Mouse (Mus musculus) heart, adult 8-10 months (tissue): ENCODE measurements around the gene Hist3h2a. TPM values are rescaled to one million over a fixed set of nuclear protein-coding genes. Genes with fewer than 3 reads are reported as not detected.

ENCODE experiments used
- DNase-seq: peaks from one replicate; pipeline ENCODE4 v3.0.0; 2022; ENCODE audit warnings: low spot score
- total RNA-seq, 4 experiments: library from RNA; stranded (reverse); gene quantifications; 2 replicates each; pipeline ENCODE4 v1.2.4; 2022

Hist3h2a gene
- total RNA-seq, 4 experiments from 2014 or later = 10.5 to 17.8 (median 16.0) TPM

GRCm38 (mm10) chr11:58968551-58968950, 14.1 kb downstream of the Hist3h2a start:
- DNase-seq = no peak

- no peak for DNase-seq
These were observed 14.5 kb downstream of the Hist3h2a start for GRCm38 (mm10) chr11:58969027-58969426.

- DNase-seq = no peak
These were observed 15.2 kb downstream of the Hist3h2a start for GRCm38 (mm10) chr11:58969659-58970058.

- DNase-seq = no peak
These were observed 16.5 kb downstream of the Hist3h2a start for GRCm38 (mm10) chr11:58970831-58971530.

GRCm38 (mm10) chr11:58971796-58972195, 17.3 kb downstream of the Hist3h2a start:
- DNase-seq = no peak

- DNase-seq = no peak
These were observed 19.9 kb downstream of the Hist3h2a start for GRCm38 (mm10) chr11:58974414-58974813.

- DNase-seq = no peak
These were observed 22.7 kb downstream of the Hist3h2a start for GRCm38 (mm10) chr11:58977150-58977549.

GRCm38 (mm10) chr11:58977607-58978026, 23.1 kb downstream of the Hist3h2a start:
- DNase-seq = no peak

GRCm38 (mm10) chr11:58978027-58978705, 23.7 kb downstream of the Hist3h2a start, which contains the start of gene Trim11:
Gene Trim11, plus strand, starts transcription at chr11:58978093.
- DNase-seq = peak; percentile 68

- no peak for DNase-seq
These were observed 24.2 kb downstream of the Hist3h2a start for GRCm38 (mm10) chr11:58978706-58979030.

GRCm38 (mm10) chr11:58979183-58979582, 24.7 kb downstream of the Hist3h2a start:
- no peak for DNase-seq

GRCm38 (mm10) chr11:58979661-58980060, 25.2 kb downstream of the Hist3h2a start:
- no peak for DNase-seq

GRCm38 (mm10) chr11:58980381-58980990, 26.0 kb downstream of the Hist3h2a start:
- DNase-seq = no peak

- peak; percentile 56 for DNase-seq
These were observed 27.3 kb downstream of the Hist3h2a start for GRCm38 (mm10) chr11:58981541-58982447.

GRCm38 (mm10) chr11:58982471-58983097, 28.1 kb downstream of the Hist3h2a start:
- no peak for DNase-seq

- DNase-seq = no peak
These were observed 29.3 kb downstream of the Hist3h2a start for GRCm38 (mm10) chr11:58983691-58984341.

GRCm38 (mm10) chr11:58984657-58985056, 30.2 kb downstream of the Hist3h2a start:
- DNase-seq = no peak

GRCm38 (mm10) chr11:58985299-58985917, 30.9 kb downstream of the Hist3h2a start:
- no peak for DNase-seq

GRCm38 (mm10) chr11:58989166-58989565, 34.7 kb downstream of the Hist3h2a start:
- DNase-seq = no peak

GRCm38 (mm10) chr11:58990141-58990540, 35.7 kb downstream of the Hist3h2a start:
- DNase-seq = no peak
